Mouse (Mus musculus) E14TG2a.4 (cell line): Measurements from ENCODE around the gene Gtf2f2.

Experiments
- CTCF ChIP-seq: conservative IDR thresholded peaks from 2 replicates; pipeline ENCODE4 v1.5.1; 2014; ENCODE audit warnings: low read length
- POU5F1 ChIP-seq: IDR thresholded peaks from 2 replicates; pipeline ENCODE4 v1.6.1; 2014; ENCODE audit warnings: low read length, borderline replicate concordance

DNA sequence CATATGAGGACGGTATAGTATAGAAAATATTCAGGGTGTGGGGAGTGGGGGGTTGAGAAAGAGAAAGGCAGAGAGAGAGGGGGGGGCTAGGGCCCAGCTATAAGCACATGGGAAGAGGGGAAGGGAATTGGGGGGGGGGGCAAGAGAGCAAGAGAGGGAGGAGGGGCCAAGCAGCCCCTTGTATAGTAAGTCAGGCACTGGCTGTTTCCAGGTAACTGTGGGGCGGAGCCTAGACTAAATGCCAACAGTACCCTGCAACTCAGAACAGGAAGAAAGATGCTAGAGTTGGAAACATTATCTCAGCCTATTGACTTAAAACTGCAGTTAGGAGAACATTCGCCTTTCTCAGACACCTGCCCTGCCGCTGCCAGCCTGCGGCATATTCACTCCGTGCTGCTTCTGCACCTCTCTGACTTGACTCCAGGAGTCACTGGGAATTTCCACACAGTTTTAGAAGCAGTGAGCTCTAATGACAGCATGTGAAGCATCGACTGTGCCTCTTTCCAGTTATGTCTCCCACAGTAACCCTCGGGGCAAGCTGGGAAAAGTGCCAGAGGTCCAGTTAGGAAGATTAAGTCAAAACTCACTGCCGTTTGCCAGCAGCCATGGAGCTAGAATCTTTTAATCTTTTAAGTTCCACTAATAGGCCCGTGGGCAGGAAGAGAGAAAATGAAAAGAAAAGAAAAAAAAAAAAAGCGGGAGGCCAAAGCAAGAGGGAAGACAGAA, 20.6 kb upstream of the Gtf2f2 start:
- TF ChIP-seq POU5F1 (no peak), CTCF (no peak)
